Mouse (Mus musculus) embryonic facial prominence, embryonic 11.5 days (tissue): ENCODE results near the gene Sar1b. TPM values are rescaled to one million over a fixed set of nuclear protein-coding genes. Genes with fewer than 3 reads are reported as not detected.

Source experiments
- ATAC-seq: fragments of 200-750 bp; cut with Nextera tagmentation; replicated peaks from 2 replicates; pipeline ENCODE4 v1.8.0; 2017; ENCODE audit warnings: low read depth; ENCODE audit not compliant: insufficient number of reproducible peaks, low FRiP score, low TSS enrichment
- DNase-seq: peaks from one replicate; pipeline ENCODE4 v3.0.0-alpha.2; 2015; ENCODE audit warnings: low spot score
- H3K27ac ChIP-seq: fragments of 300-500 bp; sonication (generic); replicated peaks from 2 replicates; pipeline ENCODE4 v1.5.1; 2014; ENCODE audit warnings: mild to moderate bottlenecking, low read depth, low read length, control low read depth
- H3K27me3 ChIP-seq: fragments of 300-500 bp; sonication (generic); 2 replicates; pipeline ENCODE4 v1.6.1; 2014; ENCODE audit warnings: mild to moderate bottlenecking, low read length, moderate library complexity, mixed read lengths; ENCODE audit not compliant: control insufficient read depth, insufficient read depth
- H3K36me3 ChIP-seq: fragments of 300-500 bp; sonication (generic); replicated peaks from 2 replicates; pipeline ENCODE4 v1.6.1; 2014; ENCODE audit warnings: low read depth, mild to moderate bottlenecking, low read length, moderate library complexity, mixed read lengths; ENCODE audit not compliant: control insufficient read depth, insufficient read depth
- H3K4me1 ChIP-seq: fragments of 300-500 bp; sonication (generic); 2 replicates; pipeline ENCODE4 v1.6.1; 2014; ENCODE audit warnings: low read length, mixed read lengths; ENCODE audit not compliant: control insufficient read depth, insufficient read depth
- H3K4me2 ChIP-seq: fragments of 300-500 bp; sonication (generic); 2 replicates; pipeline ENCODE4 v1.6.1; 2014; ENCODE audit warnings: low read depth, mild to moderate bottlenecking, control low read depth, low read length, moderate library complexity
- H3K4me3 ChIP-seq: fragments of 300-500 bp; sonication (generic); 2 replicates; pipeline ENCODE4 v1.5.1; 2014; ENCODE audit warnings: low read depth, low read length, control low read depth
- H3K9ac ChIP-seq: fragments of 300-500 bp; sonication (generic); replicated peaks from 2 replicates; pipeline ENCODE4 v1.6.1; 2014; ENCODE audit warnings: mild to moderate bottlenecking, control low read depth, low read length
- H3K9me3 ChIP-seq: fragments of 300-500 bp; sonication (generic); replicated peaks from 2 replicates; pipeline ENCODE4 v1.6.1; 2016; ENCODE audit warnings: mild to moderate bottlenecking, low read length, inconsistent platforms, mixed read lengths; ENCODE audit not compliant: control insufficient read depth
- WGBS: fragments of 180-500 bp; shearing (Covaris S2); extraction: QIAGEN DNeasy Blood & Tissue Kit; methylation state at CpG from one replicate; pipeline ENCODE4 v1.1.7; 2014; 5-methylcytosine and 5-hydroxymethylcytosine counted together
- polyA plus RNA-seq: library from polyadenylated mRNA; unstranded; fragments of >200 nt; fragmentation: Nextera tagmentation; extraction: Ambion mirVana; gene quantifications from 2 replicates; pipeline ENCODE4 v1.2.1, GENCODE M21; 2014

Sar1b gene
- polyA plus RNA-seq, 1 experiment from 2014 or later = 108 TPM

- H3K9me3 ChIP-seq = no peaks in the 10 kb centered on the region
- no peaks in the 10 kb centered on the region for H3K27me3 ChIP-seq
- H3K9ac ChIP-seq = no peak overlapping the region; the same call in 1 of the 2 replicates
- WGBS = 43% methylated on average over 13 of the region's 13 CpGs
- no peak overlapping the region for H3K4me2 ChIP-seq
- DNase-seq = no peak
- no peaks in the 10 kb centered on the region; the same call in 1 of the 2 replicates for H3K4me1 ChIP-seq
- H3K36me3 ChIP-seq = no peaks in the 10 kb centered on the region
- no peak for ATAC-seq
- H3K4me3 ChIP-seq = no peak overlapping the region
- no peak overlapping the region for H3K27ac ChIP-seq
Measured at GRCm38 (mm10) chr11:51807108-51807879, 43.8 kb downstream of the Sar1b start.

- Histone ChIP-seq H3K36me3 (no peaks in the 10 kb centered on the region), H3K27me3 (no peaks in the 10 kb centered on the region), H3K27ac (no peak overlapping the region), H3K4me3 (no peak overlapping the region), H3K4me1 (no peaks in the 10 kb centered on the region; the same call in 1 of the 2 replicates), H3K4me2 (no peak overlapping the region), H3K9ac (no peak overlapping the region), H3K9me3 (no peaks in the 10 kb centered on the region)
- ATAC-seq = no peak
- whole genome bisulfite sequencing = 61% methylated on average over 6 of the region's 6 CpGs
- DNase-seq = peak; percentile 43
Measured at GRCm38 (mm10) chr11:51809632-51810224, 46.2 kb downstream of the Sar1b start.

- WGBS = 80% methylated on average over 4 of the region's 4 CpGs
- H3K27ac ChIP-seq = no peak overlapping the region
- no peaks in the 10 kb centered on the region for H3K27me3 ChIP-seq
- no peak for ATAC-seq
- no peak overlapping the region for H3K9ac ChIP-seq
- no peaks in the 10 kb centered on the region for H3K36me3 ChIP-seq
- H3K4me1 ChIP-seq = no peaks in the 10 kb centered on the region
- H3K9me3 ChIP-seq = no peaks in the 10 kb centered on the region
- DNase-seq = no peak
- no peak overlapping the region for H3K4me2 ChIP-seq
- no peak overlapping the region for H3K4me3 ChIP-seq
Measured at GRCm38 (mm10) chr11:51811230-51811629, 47.7 kb downstream of the Sar1b start.

- H3K9ac ChIP-seq = no peak overlapping the region
- H3K36me3 ChIP-seq = no peaks in the 10 kb centered on the region
- H3K4me3 ChIP-seq = no peak overlapping the region
- no peaks in the 10 kb centered on the region for H3K4me1 ChIP-seq
- ATAC-seq (no peak), DNase-seq (no peak)
- H3K4me2 ChIP-seq = no peak overlapping the region
- H3K27ac ChIP-seq = no peak overlapping the region
- H3K9me3 ChIP-seq = no peaks in the 10 kb centered on the region
- 95% methylated on average over 8 of the region's 8 CpGs for WGBS
- no peaks in the 10 kb centered on the region for H3K27me3 ChIP-seq
Measured at GRCm38 (mm10) chr11:51812022-51812546, 48.6 kb downstream of the Sar1b start.

GRCm38 (mm10) chr11:51817756-51818155 is 54.3 kb downstream of the Sar1b start:
- Histone ChIP-seq H3K27ac (no peak overlapping the region), H3K9ac (no peak overlapping the region), H3K9me3 (no peaks in the 10 kb centered on the region), H3K4me3 (no peak overlapping the region), H3K36me3 (no peaks in the 10 kb centered on the region), H3K4me1 (no peaks in the 10 kb centered on the region), H3K27me3 (no peaks in the 10 kb centered on the region), H3K4me2 (no peak overlapping the region)
- WGBS = 42% methylated on average over 6 of the region's 6 CpGs
- DNase-seq (peak; percentile 90), ATAC-seq (no peak)

- Histone ChIP-seq H3K27ac (no peak overlapping the region), H3K9me3 (no peaks in the 10 kb centered on the region), H3K4me3 (no peak overlapping the region), H3K36me3 (no peaks in the 10 kb centered on the region), H3K27me3 (no peaks in the 10 kb centered on the region), H3K9ac (no peak overlapping the region), H3K4me2 (no peak overlapping the region), H3K4me1 (no peaks in the 10 kb centered on the region)
- no peak for ATAC-seq
- no peak for DNase-seq
- 83% methylated on average over 4 of the region's 4 CpGs for WGBS
Measured at GRCm38 (mm10) chr11:51818837-51819236, 55.4 kb downstream of the Sar1b start.

- Histone ChIP-seq H3K27ac (no peak overlapping the region), H3K36me3 (no peaks in the 10 kb centered on the region), H3K9me3 (no peaks in the 10 kb centered on the region), H3K4me3 (no peak overlapping the region), H3K4me2 (no peak overlapping the region), H3K4me1 (no peaks in the 10 kb centered on the region), H3K9ac (no peak overlapping the region), H3K27me3 (no peaks in the 10 kb centered on the region)
- WGBS = 74% methylated on average over 3 of the region's 3 CpGs
- no peak for ATAC-seq
- peak; percentile 32 for DNase-seq
Measured at GRCm38 (mm10) chr11:51819964-51820363, 56.5 kb downstream of the Sar1b start.

- H3K9ac ChIP-seq = no peak overlapping the region
- H3K4me1 ChIP-seq = no peaks in the 10 kb centered on the region
- 42% methylated on average over 11 of the region's 11 CpGs for WGBS
- no peaks in the 10 kb centered on the region for H3K27me3 ChIP-seq
- no peaks in the 10 kb centered on the region for H3K36me3 ChIP-seq
- H3K27ac ChIP-seq = no peak overlapping the region
- ATAC-seq (no peak), DNase-seq (peak; percentile 84)
- no peak overlapping the region for H3K4me3 ChIP-seq
- H3K4me2 ChIP-seq = no peak overlapping the region
- no peaks in the 10 kb centered on the region for H3K9me3 ChIP-seq
Measured at GRCm38 (mm10) chr11:51820861-51821260, 57.4 kb downstream of the Sar1b start.
